Mouse (Mus musculus): Measurements from ENCODE around the gene Zfp507.

Zfp507 gene

GRCm38 (mm10) chr7:35782252-35782651 is 20.6 kb downstream of the Zfp507 start:
- no peak for DNase-seq (ENCODE audit: low spot score)

DNA sequence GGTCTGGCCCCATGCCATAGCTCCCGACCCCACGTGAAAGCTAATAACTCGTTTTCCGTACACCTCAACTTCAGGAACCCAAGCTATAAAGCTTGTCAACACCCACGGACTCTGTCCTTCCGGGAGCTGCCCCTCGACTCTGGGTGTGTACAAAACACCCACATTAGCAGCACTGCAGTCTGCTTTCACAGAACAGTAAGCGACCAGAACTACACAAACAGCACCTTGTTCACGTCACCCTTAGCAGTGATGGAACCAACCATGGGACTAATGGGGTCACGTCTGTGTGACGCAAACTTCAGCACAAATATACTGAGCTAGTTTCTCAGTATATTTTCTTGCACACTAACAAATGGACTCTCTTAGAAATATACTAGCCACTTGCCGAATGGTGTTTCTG is 28.7 kb downstream of the Zfp507 start:
- no peak for DNase-seq (ENCODE audit: low spot score)

DNA sequence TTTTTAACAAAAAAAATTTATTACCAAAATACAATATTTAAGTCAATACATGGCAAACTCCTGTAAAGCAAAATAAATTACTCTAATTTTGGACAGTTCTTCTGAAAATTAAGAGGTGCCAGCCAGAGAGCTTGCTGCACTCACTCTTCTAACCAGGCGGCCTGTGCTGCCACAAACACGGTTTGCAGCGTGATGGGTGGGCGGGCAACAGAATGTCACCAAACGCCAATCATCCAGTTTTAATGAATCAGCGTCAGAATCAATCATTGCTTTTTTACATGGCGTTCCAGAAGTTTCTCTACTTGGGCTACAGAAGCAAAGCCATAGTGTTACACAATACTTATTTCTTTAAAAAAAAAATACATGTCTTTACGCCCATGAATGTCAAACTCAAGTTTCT is 30.5 kb downstream of the Zfp507 start:
- DNase-seq (ENCODE audit: low spot score), result no peak

GRCm38 (mm10) chr7:35771106-35771505 is 31.7 kb downstream of the Zfp507 start:
- DNase-seq (ENCODE audit: low spot score), result no peak

GRCm38 (mm10) chr7:35770122-35770521 is 32.7 kb downstream of the Zfp507 start:
- no peak for DNase-seq (ENCODE audit: low spot score)

DNA sequence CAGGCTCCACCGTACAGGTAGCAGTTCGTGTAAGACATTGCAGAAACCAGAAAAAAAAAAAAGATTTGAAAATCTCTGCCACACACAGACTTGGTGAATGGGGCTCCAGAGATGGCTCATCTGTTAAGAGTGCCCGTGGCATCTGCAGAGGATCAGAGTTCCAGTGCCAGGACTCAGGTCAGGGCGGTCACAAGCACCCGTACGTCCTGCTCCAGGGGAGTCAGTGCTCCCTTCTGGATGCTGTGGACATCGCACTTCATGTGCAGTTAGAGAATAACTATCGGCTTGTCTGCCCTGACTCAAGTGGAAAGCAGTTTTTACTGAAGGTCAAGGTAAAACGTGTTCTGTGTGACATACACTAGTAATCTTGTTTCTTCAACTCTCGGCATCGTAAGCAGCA is 38.3 kb downstream of the Zfp507 start:
- no peak for DNase-seq (ENCODE audit: low spot score)

- no peak for DNase-seq (ENCODE audit: low spot score)
Observed at GRCm38 (mm10) chr7:35761801-35762200, 41.0 kb downstream of the Zfp507 start.

DNA sequence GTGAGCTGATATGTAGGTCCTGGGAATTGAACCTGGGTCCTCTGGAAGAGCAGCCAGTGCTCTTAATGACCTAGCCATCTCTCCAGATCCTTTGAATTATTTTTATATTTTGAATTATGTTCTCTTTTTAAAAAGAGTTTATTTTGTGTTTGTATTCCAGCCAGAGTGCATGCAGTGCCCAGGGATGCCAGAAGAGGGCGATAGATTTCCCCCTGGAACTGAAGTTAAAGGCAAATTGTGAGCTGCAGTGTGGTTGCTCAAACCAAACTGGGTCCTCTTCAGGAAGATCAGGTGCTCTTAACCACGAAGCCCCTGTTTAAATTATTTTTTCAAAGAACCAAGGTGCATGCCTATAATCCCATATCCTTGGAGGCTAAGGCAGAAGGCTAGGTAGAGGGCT is 43.2 kb downstream of the Zfp507 start:
- peak; percentile 49 for DNase-seq (ENCODE audit: low spot score)

DNA sequence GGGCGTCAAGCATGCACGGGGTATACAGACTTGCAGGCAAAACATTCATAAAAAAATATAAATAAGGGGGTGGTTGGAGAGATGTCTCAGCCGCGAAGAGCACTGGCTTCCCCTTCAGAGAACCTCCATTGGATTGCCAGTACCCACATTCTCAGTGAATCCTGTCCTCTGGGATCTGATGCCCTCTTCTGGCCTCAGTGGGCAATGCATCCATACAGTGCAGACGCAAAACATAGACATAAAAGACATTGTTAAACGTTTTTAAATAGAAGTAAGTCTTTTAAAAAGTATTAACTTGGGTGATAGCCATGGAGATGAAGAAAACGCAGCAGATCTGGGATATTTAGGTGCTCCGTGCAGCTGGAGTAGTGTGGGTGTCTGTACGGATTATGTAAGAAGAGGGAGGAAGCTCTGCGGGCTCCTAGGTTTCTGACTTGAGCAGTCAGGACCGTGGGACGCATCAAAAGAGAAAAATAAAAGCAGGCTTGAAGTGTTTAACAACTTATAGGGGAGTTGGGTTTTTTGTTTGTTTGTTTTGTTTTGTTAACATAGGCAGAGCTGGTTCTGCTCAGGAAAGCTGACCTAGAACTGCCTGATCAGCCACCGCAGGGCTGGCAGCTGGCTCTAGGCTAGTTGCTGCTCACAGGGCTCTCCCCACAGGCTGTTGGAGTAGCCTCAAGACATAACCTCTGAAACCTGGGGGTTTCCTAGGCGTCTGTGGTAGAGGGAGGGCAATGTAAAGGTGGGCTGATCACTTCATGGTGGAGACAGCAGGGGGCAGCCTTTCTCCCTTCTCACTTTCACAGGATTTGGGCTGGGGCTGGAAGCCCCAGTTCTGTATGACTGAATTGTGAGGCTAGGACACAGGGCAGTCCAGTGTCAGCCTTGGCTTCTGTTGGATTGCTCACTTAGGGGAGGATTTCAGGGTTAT is 46.0 kb downstream of the Zfp507 start:
- peak; percentile 50 for DNase-seq (ENCODE audit: low spot score)

DNA sequence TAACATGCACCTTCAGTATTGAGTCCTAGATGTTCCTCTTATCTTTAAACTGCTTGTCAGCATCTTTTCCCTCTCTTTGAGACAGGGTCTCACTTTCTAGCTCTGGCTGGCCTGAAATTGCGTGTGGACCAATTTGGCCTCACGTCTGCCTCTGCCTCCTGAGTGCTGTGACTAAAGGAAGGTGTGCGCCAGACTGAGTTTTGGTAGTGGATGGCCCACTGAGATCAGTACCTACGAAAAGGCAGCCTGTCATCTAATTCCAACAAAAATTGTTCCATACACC is 48.0 kb downstream of the Zfp507 start:
- no peak for DNase-seq (ENCODE audit: low spot score)

GRCm38 (mm10) chr7:35754033-35754885 is 48.5 kb downstream of the Zfp507 start, which contains the start of gene Dpy19l3:
Dpy19l3 (minus strand) TSS chr7:35754454.
- DNase-seq (ENCODE audit: low spot score), result peak; percentile 87

DNA sequence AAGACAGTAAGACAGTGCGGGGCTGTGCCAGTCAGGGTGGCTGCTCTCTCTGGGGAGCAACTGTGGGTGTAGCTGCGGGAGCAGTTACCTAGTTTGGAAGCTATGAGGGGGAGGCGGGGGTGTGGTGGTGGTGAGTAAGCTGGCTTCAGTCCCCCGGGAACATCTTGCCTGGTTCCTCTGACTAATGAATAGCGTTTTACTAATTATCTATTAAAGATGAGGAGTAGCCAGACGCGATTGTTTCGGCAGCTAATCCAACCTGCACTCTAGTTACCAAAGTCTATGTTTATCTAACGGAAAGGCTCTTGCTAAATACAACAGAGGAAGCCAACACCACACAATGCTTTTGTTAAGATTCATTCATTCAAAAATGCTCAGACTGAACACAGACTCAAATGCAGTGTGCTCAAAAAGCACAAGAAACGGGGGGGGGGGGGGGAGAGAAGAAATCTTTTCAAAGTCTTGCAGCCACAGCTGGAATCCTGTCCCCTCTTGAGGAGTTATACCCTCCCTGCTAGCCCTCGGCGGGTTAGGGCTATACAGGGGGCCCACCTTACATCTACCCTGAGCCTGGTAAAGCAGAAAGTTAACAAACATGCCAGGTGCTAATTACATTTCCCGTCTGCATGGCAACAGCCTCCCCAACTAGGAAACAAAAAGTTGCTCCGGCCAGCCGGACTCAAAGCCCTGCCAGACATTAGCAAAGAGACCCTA is 49.3 kb downstream of the Zfp507 start:
- DNase-seq (ENCODE audit: low spot score), result peak; percentile 7

DNA sequence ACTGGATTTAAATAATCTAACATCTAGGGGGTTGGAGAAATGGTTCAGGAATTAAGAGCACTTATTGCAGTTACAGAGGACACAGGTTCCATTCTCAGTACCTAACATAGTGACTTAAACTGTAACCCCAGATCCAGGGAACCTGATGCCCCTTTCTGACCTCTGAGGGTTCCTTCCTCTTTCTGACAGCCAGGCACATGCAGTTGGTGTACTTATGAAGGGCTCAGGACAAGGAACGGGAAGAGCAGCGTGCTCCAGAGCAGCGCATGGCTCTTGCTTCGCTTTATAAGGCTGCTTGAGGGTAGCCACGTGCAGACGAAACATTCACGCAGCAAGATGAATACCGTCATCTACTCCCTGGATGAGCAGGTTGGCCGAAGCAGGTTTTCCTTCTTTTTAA is 51.9 kb downstream of the Zfp507 start:
- no peak for DNase-seq (ENCODE audit: low spot score)

- peak; percentile 42 for DNase-seq (ENCODE audit: low spot score)
Observed at GRCm38 (mm10) chr7:35747397-35747964, 55.3 kb downstream of the Zfp507 start.

DNA sequence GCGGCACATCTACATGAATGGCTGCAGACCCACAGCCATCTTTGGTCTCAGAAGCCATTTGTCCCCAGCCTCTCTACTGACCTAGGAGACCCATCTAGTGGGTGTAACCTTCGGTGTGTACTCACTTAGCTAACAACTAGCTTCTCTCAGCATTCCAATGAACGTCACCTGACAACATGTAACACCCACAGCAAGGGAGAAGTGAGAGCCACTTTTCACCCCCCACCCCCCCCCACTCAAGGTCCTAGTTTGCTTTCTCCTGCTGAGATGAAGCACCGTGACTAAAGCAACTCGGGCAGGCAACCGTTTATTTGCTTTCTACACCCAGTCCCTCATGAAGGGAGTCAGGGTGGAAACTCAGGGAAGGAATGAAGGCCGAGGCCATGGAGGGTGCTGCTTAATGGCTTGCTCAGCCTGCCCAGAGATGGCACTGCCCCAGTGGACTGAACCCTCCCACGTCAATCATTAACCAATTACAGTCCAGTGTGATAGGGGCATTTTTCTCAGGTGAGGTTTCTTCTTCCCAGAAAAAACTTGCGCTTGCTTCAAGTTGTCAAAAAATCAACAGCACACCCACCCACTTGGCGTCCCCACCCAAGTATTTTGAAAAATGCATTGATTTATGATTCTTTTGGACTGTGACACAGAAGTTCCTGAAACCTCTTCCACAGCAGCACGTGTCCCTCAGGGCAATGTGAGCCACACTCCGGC is 56.0 kb downstream of the Zfp507 start:
- DNase-seq (ENCODE audit: low spot score), result no peak

GRCm38 (mm10) chr7:35745281-35745702 is 57.5 kb downstream of the Zfp507 start:
- no peak for DNase-seq (ENCODE audit: low spot score)

DNA sequence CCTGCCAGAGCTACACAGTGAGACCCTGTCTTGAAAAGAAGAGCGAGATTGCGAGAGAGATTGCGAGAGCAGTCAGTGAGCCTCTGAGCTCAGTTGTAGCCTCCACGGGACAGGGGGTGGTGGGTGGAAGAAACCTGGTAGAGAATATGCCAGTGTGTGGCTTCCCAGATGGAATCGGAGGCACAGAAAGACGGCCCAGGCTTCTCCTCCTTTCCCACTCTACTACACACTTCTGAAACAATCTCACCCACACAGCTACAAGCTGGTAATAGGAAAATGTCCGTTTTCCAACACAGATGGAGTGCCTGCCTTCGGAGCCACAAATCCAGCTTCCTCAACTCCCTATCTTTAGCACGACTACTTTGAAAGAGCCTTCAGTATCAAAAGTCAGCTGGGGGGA is 58.0 kb downstream of the Zfp507 start:
- DNase-seq (ENCODE audit: low spot score), result no peak

GRCm38 (mm10) chr7:35742310-35742709 is 60.5 kb downstream of the Zfp507 start:
- DNase-seq (ENCODE audit: low spot score), result no peak

DNA sequence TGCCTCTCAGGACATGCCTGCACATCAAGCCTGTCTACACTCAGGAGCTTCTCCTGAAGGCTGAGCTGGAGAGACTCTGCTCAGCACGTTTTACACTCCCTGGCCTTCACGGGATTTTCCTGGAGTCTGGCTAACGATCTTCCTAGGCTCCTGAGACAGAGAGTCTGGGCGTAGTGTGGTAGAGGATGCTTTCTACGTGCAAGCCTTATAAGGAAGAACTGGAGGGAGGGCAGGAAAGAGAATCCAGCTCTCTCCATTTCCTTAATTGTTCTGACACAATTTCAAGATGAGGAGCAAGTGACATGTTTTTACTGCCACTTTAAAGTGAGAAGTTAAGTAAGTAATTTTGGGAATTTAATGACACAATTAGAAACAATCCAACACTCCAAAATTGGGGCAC is 60.9 kb downstream of the Zfp507 start:
- no peak for DNase-seq (ENCODE audit: low spot score)

GRCm38 (mm10) chr7:35740489-35741230 is 62.1 kb downstream of the Zfp507 start:
- DNase-seq (ENCODE audit: low spot score), result peak; percentile 64

- DNase-seq (ENCODE audit: low spot score), result no peak
Observed at GRCm38 (mm10) chr7:35738871-35739270, 63.9 kb downstream of the Zfp507 start.

All from embryo, embryonic 10.5 days (tissue).